Mouse (Mus musculus) lung, postnatal 4 days (tissue): Measurements from ENCODE around the gene Notch4.
"Not testable (repeated sequence)": the region's sequence is repeated elsewhere in the genome, so short reads cannot be mapped to it uniquely, and the experiment has no call there.

Source experiments
- DNase-seq, 2 experiments: peaks; one replicate each; pipeline ENCODE4 v3.0.0; 2021

Gene Notch4

GRCm38 (mm10) chr17:34564003-34564421 is at the start of gene Notch4:
TSS of gene Notch4 (plus strand) at chr17:34564268.
- peak; percentile 70 to 85 for DNase-seq

GRCm38 (mm10) chr17:34516514-34516913 is 47.6 kb upstream of the Notch4 start:
- no peak for DNase-seq

GRCm38 (mm10) chr17:34517252-34517651 is 46.8 kb upstream of the Notch4 start, which contains the start of gene Btnl6:
TSS of gene Btnl6 (minus strand) at chr17:34517352.
- DNase-seq: no peak

GRCm38 (mm10) chr17:34517795-34518194 is 46.3 kb upstream of the Notch4 start:
- DNase-seq: no peak

- DNase-seq: not testable (repeated sequence)
Observed at GRCm38 (mm10) chr17:34518571-34518970, 45.5 kb upstream of the Notch4 start.

GRCm38 (mm10) chr17:34519001-34519400 is 45.1 kb upstream of the Notch4 start:
- no peak for DNase-seq

GRCm38 (mm10) chr17:34532671-34533070 is 31.4 kb upstream of the Notch4 start:
- no peak for DNase-seq

GRCm38 (mm10) chr17:34543567-34543966 is 20.5 kb upstream of the Notch4 start:
- DNase-seq: not testable (repeated sequence)

- no peak for DNase-seq
Observed at GRCm38 (mm10) chr17:34546797-34547196, 17.3 kb upstream of the Notch4 start.

GRCm38 (mm10) chr17:34547601-34548000 is 16.5 kb upstream of the Notch4 start:
- DNase-seq: no peak

GRCm38 (mm10) chr17:34549156-34549555 is 14.9 kb upstream of the Notch4 start:
- no peak for DNase-seq

- DNase-seq: no peak
Observed at GRCm38 (mm10) chr17:34549843-34550242, 14.2 kb upstream of the Notch4 start.

- DNase-seq: peak; percentile 76 to 87
Observed at GRCm38 (mm10) chr17:34555483-34555882, 8.6 kb upstream of the Notch4 start.

GRCm38 (mm10) chr17:34556406-34556805 is 7.7 kb upstream of the Notch4 start:
- DNase-seq: no peak

GRCm38 (mm10) chr17:34557411-34557810 is 6.7 kb upstream of the Notch4 start:
- no peak for DNase-seq

- peak; percentile 29 to 51 for DNase-seq
Observed at GRCm38 (mm10) chr17:34559116-34559515, 5.0 kb upstream of the Notch4 start.

- no peak for DNase-seq
Observed at GRCm38 (mm10) chr17:34559895-34560294, 4.2 kb upstream of the Notch4 start.

GRCm38 (mm10) chr17:34560438-34560837 is 3.6 kb upstream of the Notch4 start:
- no peak for DNase-seq

GRCm38 (mm10) chr17:34561200-34561599 is 2.9 kb upstream of the Notch4 start:
- no peak for DNase-seq

GRCm38 (mm10) chr17:34562595-34562994 is 1.5 kb upstream of the Notch4 start:
- no peak for DNase-seq

- DNase-seq: no peak
Observed at GRCm38 (mm10) chr17:34563354-34563753, 714 bp upstream of the Notch4 start.

- peak; percentile 67 to 83 for DNase-seq
Observed at GRCm38 (mm10) chr17:34564796-34565195, 728 bp downstream of the Notch4 start.

- no peak for DNase-seq
Observed at GRCm38 (mm10) chr17:34567311-34567710, 3.2 kb downstream of the Notch4 start.

- no peak for DNase-seq
Observed at GRCm38 (mm10) chr17:34568421-34568820, 4.4 kb downstream of the Notch4 start.

GRCm38 (mm10) chr17:34569919-34570318 is 5.9 kb downstream of the Notch4 start:
- DNase-seq: no peak

- DNase-seq: no peak
Observed at GRCm38 (mm10) chr17:34571875-34572274, 7.8 kb downstream of the Notch4 start.
